Mouse (Mus musculus) liver, embryonic 14.5 days (tissue): ENCODE data around the gene Itpr1.

Experiments
- CTCF ChIP-seq: IDR thresholded peaks from 2 replicates; pipeline ENCODE4 v1.5.1; 2016; ENCODE audit warnings: antibody characterized with exemption, low read depth, control low read depth
- EP300 ChIP-seq: IDR thresholded peaks from 2 replicates; pipeline ENCODE4 v1.6.1; 2016; ENCODE audit warnings: antibody characterized with exemption, low read depth

- no peak for TF ChIP-seq EP300
- TF ChIP-seq CTCF, result no peak
Measured at GRCm38 (mm10) chr6:108436608-108437007, 223.7 kb downstream of the Itpr1 start.
